Mouse (Mus musculus) thymus, adult 2 months (tissue): ENCODE measurements around the gene Zmym6.

Experiments
- CTCF ChIP-seq: fragments of 200-500 bp; IDR thresholded peaks from 2 replicates; pipeline ENCODE4 v1.5.1; 2012; ENCODE audit warnings: mild to moderate bottlenecking, control low read depth, low read length, moderate library complexity, borderline replicate concordance; ENCODE audit not compliant: control insufficient read depth, poor library complexity, insufficient read depth; ENCODE audit errors: extremely low read depth
- POLR2A ChIP-seq: fragments of 200-500 bp; IDR thresholded peaks from 2 replicates; pipeline ENCODE4 v1.6.1; 2012; ENCODE audit warnings: mild to moderate bottlenecking, low read length, control low read depth, moderate library complexity; ENCODE audit not compliant: control insufficient read depth, poor library complexity, insufficient read depth; ENCODE audit errors: extremely low read depth

DNA sequence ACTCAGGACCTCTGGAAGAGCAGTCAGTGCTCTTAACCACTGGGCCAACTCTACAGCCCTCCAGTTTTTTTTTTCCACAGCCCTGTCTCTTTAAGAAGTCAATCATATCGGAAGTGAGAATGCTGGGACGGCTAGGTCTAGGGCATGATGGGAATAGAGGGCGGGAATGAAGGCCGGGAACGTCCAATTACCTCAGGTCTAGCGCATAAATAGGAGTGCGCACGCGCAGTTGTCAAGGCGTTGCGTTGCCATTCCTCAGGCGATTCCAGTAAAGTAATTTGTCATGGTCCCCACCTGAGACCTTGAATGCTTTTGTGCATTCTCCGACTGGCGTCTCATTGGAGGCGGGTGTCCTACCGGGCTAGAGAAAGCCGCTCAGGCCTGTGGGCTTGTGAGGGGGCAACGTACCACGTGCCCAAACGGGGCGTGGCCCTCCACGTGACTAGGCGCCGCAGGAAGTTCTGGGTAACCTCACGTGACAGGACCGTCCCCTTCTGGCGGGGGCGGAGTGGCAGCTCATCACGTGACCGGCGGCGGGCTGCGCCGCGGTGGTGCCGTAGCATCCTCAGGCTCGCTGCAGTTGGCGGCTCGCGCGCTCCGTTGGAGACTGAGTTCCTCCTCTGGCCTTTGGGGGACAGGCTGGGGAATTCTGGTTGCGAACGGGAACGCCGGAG lies at the start of gene Zmym6:
- TF ChIP-seq CTCF = peak; percentile 45; the same call in 1 of the 2 replicates
- peak; percentile 74; the same call in 1 of the 2 replicates for TF ChIP-seq POLR2A
